Mouse (Mus musculus) limb, embryonic 14.5 days (tissue): ENCODE data around the gene Krt76. TPM values are rescaled to one million over a fixed set of nuclear protein-coding genes. Genes with fewer than 3 reads are reported as not detected.
A peak's percentile ranks its signal among the peaks of the same experiment; 100 is the strongest.

Source experiments
- ATAC-seq: fragments of 200-750 bp; cut with Nextera tagmentation; 2 replicates; pipeline ENCODE4 v1.8.0; 2017; ENCODE audit warnings: low read depth, moderate number of reproducible peaks, moderate TSS enrichment; ENCODE audit not compliant: low FRiP score
- DNase-seq: peaks from one replicate; pipeline ENCODE4 v3.0.0-alpha.2; 2015; ENCODE audit warnings: low spot score
- H3K27ac ChIP-seq: fragments of 300-500 bp; sonication (generic); replicated peaks from 2 replicates; pipeline ENCODE4 v1.5.1; 2014; ENCODE audit warnings: low read depth, mild to moderate bottlenecking, low read length, moderate library complexity, mixed read lengths
- H3K27me3 ChIP-seq: fragments of 300-500 bp; sonication (generic); 2 replicates; pipeline ENCODE4 v1.6.1; 2014; ENCODE audit warnings: low read length, mixed read lengths; ENCODE audit not compliant: control insufficient read depth, insufficient read depth
- H3K36me3 ChIP-seq: fragments of 300-500 bp; sonication (generic); 2 replicates; pipeline ENCODE4 v1.6.1; 2014; ENCODE audit warnings: mild to moderate bottlenecking, low read length, moderate library complexity, mixed read lengths; ENCODE audit not compliant: control insufficient read depth, insufficient read depth
- H3K4me1 ChIP-seq: fragments of 300-500 bp; sonication (generic); 2 replicates; pipeline ENCODE4 v1.6.1; 2014; ENCODE audit warnings: antibody characterized with exemption, low read length, mixed read lengths; ENCODE audit not compliant: control insufficient read depth, insufficient read depth
- H3K4me2 ChIP-seq: fragments of 300-500 bp; sonication (generic); replicated peaks from 2 replicates; pipeline ENCODE4 v1.6.1; 2014; ENCODE audit warnings: low read depth, mild to moderate bottlenecking, low read length, moderate library complexity; ENCODE audit not compliant: severe bottlenecking
- H3K4me3 ChIP-seq: fragments of 300-500 bp; sonication (generic); replicated peaks from 2 replicates; pipeline ENCODE4 v1.5.1; 2014; ENCODE audit warnings: low read length
- H3K9ac ChIP-seq: fragments of 300-500 bp; sonication (generic); 2 replicates; pipeline ENCODE4 v1.6.1; 2014; ENCODE audit warnings: mild to moderate bottlenecking, low read depth, low read length, moderate library complexity; ENCODE audit not compliant: severe bottlenecking
- H3K9me3 ChIP-seq: fragments of 300-500 bp; sonication (generic); 2 replicates; pipeline ENCODE4 v1.6.1; 2016; ENCODE audit warnings: low read length; ENCODE audit not compliant: control insufficient read depth
- POLR2A ChIP-seq: fragments of 200-500 bp; IDR thresholded peaks from 2 replicates; pipeline ENCODE4 v1.8.0; 2012; ENCODE audit warnings: inconsistent platforms, mild to moderate bottlenecking, moderate library complexity, borderline replicate concordance; ENCODE audit not compliant: insufficient read depth, insufficient read length; ENCODE audit errors: extremely low read depth
- WGBS: fragments of 180-500 bp; shearing (Covaris S2); extraction: QIAGEN DNeasy Blood & Tissue Kit; methylation state at CpG from one replicate; pipeline ENCODE4 v1.1.7; 2014; 5-methylcytosine and 5-hydroxymethylcytosine counted together
- polyA plus RNA-seq, 2 experiments: library from polyadenylated mRNA; depleted of rRNA in 1 of 2; stranded (reverse) in 1 of 2; unstranded in 1 of 2; fragments of >200 nt; fragmentation: Nextera tagmentation in 1 of 2; extraction: Ambion mirVana in 1 of 2; gene quantifications; 2 replicates each; pipeline versions ENCODE4 v1.2.1 to v1.2.3; 2012 to 2014

Krt76 gene
- polyA plus RNA-seq, 2 experiments: not detected

GRCm38 (mm10) chr15:101860421-101861130 is 32.1 kb downstream of the Krt76 start:
- TF ChIP-seq POLR2A: no peak
- peaks cover 36% of the 10 kb centered on the region for H3K27me3 ChIP-seq
- no peak overlapping the region for H3K4me3 ChIP-seq
- no peak overlapping the region for H3K27ac ChIP-seq
- WGBS: 51% methylated on average over 13 of the region's 13 CpGs
- no peaks in the 10 kb centered on the region for H3K36me3 ChIP-seq
- H3K9me3 ChIP-seq: no peaks in the 10 kb centered on the region
- H3K4me2 ChIP-seq: peak overlapping the region; percentile 71
- no peak overlapping the region for H3K9ac ChIP-seq
- DNase-seq: no peak
- no peak for ATAC-seq
- H3K4me1 ChIP-seq: no peaks in the 10 kb centered on the region

- ATAC-seq: no peak
These were observed 33.0 kb downstream of the Krt76 start for GRCm38 (mm10) chr15:101859735-101860170.

DNA sequence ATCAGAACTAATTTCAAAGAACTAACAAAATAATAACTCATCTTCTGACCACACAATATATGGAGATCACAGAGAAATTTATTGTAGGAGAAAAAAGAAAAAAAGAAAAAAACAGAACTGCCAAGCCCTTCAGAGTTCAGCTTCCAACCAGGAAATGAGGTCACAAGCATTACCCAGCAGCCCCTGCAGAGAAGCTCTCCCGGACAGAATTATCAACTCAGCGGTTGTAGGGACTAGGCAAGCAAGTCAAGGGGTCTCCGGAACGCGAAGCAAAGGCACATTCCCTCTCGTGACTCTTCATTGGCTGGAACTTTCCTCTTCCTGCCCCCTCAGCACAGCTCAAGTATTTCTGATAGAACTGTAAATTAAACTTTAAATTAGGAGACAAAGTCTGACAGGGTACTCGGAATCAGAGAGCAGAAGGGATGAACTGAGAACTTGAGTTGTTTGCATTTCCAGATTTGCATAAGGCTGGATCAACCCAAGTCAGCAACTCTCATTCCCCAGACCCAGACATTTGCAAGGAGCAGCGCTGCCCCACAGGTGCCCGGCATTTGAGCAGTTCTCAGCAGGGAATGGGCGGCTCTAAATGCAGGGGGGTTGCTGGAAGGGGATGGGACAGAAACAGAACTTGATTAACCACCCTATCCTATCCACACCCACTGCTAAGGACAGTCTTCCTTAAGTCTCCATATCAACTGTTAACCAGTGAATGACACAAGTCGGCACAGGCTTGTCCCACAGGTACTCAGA is 33.9 kb downstream of the Krt76 start:
- no peak for TF ChIP-seq POLR2A
- peaks cover 42% of the 10 kb centered on the region for H3K27me3 ChIP-seq
- WGBS: 5% methylated on average over 11 of the region's 11 CpGs
- no peak overlapping the region for H3K9ac ChIP-seq
- H3K4me2 ChIP-seq: peak overlapping the region; percentile 71; the same call in 1 of the 2 replicates
- ATAC-seq: no peak
- no peaks in the 10 kb centered on the region for H3K9me3 ChIP-seq
- H3K36me3 ChIP-seq: no peaks in the 10 kb centered on the region
- no peak overlapping the region for H3K27ac ChIP-seq
- H3K4me3 ChIP-seq: peak overlapping the region; percentile 37; the same call in 1 of the 2 replicates
- no peak for DNase-seq
- no peaks in the 10 kb centered on the region for H3K4me1 ChIP-seq

More at GRCm38 (mm10) chr15:101859735-101860170, 33.0 kb downstream of the Krt76 start:
- Histone ChIP-seq H3K9ac (peak overlapping the region; percentile 48), H3K4me2 (peak overlapping the region; percentile 71), H3K27me3 (peaks cover 40% of the 10 kb centered on the region), H3K4me3 (peak overlapping the region; percentile 37), H3K27ac (no peak overlapping the region), H3K36me3 (no peaks in the 10 kb centered on the region), H3K9me3 (no peaks in the 10 kb centered on the region), H3K4me1 (no peaks in the 10 kb centered on the region)
- under 1% methylated on average over 20 of the region's 33 CpGs for WGBS
- DNase-seq: no peak
- no peak for TF ChIP-seq POLR2A

DNA sequence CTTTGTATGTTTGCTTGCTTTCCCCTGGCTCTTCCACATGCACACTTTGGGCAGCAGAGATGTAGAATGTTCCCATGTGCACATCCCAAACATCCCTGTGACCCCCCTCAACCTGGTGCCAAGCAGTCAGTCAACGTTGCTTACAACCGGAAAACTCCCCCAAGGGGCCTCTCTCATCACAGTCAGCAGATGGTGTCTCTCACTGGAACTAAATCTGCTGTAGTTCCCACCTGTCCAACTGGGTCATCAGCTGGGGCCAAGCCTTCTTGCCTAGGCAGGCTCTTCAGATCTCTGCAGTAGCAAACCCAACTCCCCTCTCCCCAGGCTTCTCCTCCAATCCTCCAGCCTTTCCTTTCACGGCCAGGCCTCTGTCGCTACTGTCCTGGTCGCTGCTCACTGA is 36.0 kb downstream of the Krt76 start:
- Histone ChIP-seq H3K27me3 (peaks cover 42% of the 10 kb centered on the region), H3K36me3 (no peaks in the 10 kb centered on the region), H3K9ac (no peak overlapping the region), H3K4me2 (no peak overlapping the region), H3K4me3 (no peak overlapping the region), H3K4me1 (no peaks in the 10 kb centered on the region), H3K9me3 (no peaks in the 10 kb centered on the region), H3K27ac (no peak overlapping the region)
- no peak for DNase-seq
- 55% methylated on average over 5 of the region's 5 CpGs for WGBS
- ATAC-seq: no peak
- no peak for TF ChIP-seq POLR2A

DNA sequence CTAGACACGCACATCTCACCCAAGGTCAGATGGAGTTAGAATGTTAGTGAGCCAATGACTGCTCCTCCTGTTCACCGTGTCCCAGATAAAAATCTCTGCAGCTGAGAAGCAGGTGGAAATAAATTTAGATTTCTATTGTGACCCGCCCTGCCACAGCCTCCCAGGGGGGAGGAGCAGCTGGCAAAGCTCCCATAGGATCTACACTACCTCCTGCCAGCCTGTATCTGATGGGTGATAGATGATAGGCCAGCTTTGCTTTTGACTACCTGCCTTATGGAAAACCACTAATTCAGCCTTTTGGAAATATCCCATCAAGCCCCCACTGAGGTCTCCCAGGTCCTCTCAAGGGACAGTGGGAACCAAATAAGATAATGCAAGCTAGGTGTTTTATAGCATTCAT is 37.0 kb downstream of the Krt76 start:
- 67% methylated on average over 3 of the region's 3 CpGs for WGBS
- no peak for TF ChIP-seq POLR2A
- DNase-seq (no peak), ATAC-seq (no peak)
- Histone ChIP-seq H3K27me3 (peaks cover 42% of the 10 kb centered on the region), H3K9ac (no peak overlapping the region), H3K4me3 (no peak overlapping the region), H3K9me3 (no peaks in the 10 kb centered on the region), H3K4me1 (no peaks in the 10 kb centered on the region), H3K4me2 (no peak overlapping the region), H3K36me3 (no peaks in the 10 kb centered on the region), H3K27ac (no peak overlapping the region)
